Mouse (Mus musculus) adrenal gland, postnatal 14 days (tissue): ENCODE measurements at regions not wholly inside any gene's neighbourhood (a gene's known extent, or its start where the extent isn't known, plus 50 kb on each side); places are given as distances from the start of the nearest gene placed in this dataset.

ENCODE experiments used
- DNase-seq: peaks from one replicate; pipeline ENCODE4 v3.0.0; 2021; ENCODE audit warnings: mixed read lengths

DNA sequence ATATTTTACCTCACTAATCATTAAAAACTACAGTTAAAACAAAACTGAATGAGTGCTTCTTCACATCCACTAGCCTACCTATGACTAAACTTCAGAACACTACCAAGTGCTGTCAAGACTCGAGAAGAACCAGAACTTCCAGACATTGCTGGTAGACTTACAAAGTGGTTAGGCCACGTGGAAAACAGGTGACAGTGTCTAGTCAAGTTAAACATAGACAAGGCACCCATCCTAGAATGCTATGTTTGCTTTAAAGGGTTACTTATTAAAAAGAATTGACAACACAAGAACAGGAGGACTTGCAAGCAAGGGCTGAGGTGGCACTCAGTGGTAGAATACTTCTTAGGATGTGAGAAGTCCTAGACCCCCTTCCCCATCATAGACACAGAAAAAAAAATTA is 330.9 kb upstream of the Mmadhc start:
- no peak for DNase-seq

DNA sequence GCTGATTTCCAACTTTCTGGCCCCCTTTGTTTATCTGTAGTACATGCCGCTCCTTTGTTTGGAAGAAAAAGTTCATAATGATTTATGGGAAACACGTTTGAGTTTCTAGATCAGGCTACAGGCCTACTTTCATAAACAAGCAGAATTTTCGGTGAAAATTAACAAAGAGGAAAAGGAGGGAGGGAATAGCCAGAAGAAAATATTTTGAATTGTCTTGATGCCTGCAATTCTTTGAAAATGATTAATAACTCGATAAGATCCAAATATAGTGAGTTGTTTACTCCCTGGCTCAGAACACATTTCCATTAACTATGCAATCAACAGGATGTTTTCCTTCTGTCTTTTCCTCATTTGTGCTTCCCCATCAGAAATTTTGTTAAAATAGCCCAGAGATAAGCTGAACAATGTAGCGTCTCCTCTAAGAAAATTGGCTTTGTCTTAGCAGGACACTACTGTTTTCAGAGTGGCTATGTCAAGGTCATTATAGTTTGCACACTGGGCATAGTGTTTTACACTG is 328.7 kb upstream of the Mmadhc start:
- no peak for DNase-seq

DNA sequence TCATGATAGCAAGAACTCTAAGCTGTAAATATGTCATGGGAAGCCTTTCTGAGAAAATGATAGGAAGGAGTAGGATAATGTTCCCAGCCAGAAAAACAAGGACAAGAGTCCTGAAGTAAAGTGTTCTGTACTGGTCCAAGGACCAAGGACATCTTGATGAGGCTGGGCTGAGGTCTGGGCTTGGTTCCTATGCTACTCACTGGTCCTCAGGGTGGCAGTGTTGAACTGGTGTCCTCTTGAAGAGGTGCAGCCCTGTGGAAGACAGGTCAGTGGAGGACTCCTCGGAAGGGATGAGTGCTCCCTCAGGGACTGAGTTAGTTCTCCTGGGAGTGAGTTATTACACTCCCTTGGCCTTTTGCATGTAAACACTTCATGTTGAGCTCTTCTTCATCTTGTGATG is 312.5 kb upstream of the Mmadhc start:
- peak; percentile 60 for DNase-seq

DNA sequence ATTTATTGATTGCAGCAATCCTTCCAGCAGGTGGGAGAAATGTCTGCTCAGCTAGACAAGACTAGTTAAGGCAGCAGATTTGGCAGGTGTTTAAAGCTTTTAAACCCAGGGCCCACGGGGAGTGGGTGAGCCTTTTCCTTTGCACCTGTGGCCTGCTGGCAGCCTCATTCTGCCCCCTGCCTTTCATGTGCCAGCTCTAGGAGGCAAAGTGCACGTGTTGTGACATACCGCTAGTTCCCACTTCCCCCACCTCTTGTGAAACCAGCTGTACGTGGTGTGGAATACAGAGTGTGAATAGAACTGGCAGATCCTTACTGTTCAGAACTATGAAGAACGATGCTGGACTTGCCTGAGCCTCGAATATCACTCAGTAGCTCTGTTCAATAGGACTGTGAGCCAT is 292.6 kb upstream of the Mmadhc start:
- DNase-seq: no peak

DNA sequence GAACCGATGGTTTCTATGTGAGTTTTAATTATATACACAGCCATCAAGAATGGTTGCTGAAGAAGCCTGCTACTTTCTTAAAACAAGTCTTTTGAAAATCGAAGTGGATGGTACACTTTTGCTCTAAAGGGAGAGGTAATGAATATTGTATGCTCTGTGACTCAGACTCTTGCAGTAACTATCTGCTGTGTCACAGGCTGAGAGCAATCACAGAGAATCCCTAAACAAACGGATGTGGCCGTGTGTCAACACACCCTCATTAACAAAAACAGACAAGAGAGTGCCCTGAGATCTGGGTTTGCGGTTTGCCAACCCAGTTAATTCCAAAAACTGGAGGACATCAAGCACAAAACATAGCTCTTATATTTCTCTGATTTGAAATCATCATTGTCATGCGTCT is 292.1 kb upstream of the Mmadhc start:
- no peak for DNase-seq

DNA sequence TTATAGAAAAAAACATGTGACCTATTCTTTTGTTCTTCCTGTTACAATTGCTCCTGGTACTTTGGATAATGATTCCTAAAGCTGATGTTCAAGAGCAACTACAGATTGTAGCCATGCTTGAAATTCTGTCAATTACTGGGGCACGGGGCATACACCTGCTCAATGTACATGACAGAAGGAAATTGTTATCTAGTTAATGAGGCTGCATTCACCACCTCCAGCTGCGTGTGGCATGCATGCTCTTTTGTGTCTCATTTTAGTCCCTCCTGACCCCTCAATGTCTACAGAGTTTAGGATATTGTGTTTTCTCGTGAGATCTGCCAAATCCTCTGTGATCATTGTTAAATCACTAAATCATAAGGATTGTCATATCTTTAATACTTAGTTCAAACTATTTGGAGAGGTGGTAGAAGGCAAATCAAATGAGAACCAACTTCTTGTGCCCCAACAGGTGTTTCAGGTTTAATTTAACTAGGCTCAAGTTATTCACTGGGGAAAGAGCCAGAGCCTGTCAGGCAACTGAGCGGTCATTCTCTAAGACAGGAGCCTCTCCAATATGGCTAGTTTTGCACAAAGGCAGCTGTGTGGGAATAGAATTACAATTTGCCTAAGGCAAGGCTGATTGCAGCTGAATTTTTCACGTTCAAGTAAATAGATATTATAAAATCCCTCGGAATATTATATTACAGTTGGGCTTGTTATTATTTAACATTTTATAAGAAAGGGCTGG is 289.9 kb upstream of the Mmadhc start:
- no peak for DNase-seq

DNA sequence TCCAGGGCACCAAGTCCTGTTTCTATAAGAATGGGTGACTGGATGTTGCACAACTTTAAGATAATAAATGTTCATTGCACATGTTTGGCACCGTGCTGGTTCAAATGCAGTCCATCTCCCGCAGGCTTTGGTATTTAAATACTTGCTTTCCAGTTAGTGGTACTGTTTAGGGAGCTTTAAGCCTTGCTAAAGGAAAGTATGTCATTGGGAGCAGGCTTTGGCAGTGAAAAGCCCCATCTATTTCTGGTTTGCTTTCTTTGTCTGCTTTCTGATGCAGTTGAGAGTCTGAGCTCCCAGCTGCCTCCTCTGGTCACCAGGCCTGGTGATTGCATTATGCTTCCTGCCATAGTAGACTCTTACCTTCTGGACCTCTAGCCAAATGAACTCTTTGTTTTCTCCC is 283.0 kb upstream of the Mmadhc start:
- no peak for DNase-seq

DNA sequence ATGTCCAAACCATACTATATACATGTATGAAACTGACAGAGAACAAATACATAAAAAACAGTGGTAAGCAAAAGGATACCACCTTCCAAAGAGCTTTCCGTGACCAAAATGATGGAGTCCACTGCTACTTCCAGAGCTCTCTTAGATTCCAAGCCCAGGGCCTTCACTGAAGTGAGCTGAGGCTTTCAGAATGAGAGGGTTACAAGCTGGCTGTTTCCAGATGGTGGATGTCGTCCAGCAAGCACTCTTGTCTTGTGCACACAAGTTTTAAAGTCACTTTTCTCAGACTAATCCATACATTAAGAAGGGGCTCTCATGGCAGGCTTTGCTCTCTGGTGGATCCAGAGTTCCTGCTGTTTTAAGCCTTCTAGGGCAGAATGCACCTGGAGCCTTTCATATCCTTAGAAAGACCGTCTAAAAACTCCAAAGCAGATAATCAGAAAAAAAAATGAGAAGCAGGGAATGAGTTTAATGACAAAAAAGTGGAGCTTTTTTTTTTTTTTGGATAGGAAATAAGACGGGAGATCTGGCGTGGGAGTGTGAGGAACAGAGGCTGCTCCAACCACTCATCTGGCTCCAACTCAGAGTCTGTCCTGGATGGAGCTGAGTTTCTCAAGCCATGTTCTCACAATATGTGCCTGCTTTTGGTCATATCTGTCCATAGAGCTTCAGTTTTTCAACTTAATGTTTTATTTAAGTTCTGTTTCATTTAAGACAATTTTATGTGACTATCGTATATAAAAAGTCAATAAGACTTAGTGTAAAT is 281.9 kb upstream of the Mmadhc start:
- no peak for DNase-seq

DNA sequence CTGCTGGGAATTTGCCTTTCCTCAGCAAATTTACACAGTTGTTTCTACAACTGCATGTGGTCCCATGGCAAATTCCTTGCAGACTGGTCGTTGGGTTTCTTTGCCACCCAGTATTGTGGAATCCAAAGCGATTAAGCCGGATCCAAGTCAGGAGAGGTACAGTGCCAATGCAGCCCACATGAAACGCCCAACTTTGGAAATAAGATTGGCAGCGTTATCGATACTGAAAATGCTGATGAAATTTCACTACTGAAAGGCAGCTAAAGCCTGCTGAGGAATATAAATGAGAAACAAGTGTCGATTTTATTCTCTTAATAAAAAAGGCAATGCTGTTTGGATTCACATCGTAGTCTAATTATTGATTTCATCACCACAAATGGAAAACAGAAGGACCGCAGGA is 281.1 kb upstream of the Mmadhc start:
- no peak for DNase-seq

DNA sequence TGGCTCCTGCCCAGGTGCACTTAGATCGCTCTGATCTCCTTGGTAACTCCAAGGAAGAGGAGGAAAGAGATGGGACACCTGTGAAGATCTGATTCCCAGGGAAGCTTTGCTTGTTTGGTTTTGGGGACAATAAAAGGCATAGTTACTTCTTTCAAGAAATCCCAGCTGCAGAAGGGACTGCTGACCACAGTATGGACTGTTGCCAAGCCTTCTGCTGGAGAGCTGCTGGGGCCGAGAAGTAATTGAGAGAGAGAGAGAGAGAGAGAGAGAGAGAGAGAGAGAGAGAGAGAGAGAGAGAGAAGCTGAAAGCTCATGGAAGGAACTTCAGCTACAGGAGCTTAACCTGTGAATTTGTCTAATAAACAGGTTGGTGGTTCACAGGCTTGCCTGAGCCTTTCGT is 276.9 kb upstream of the Mmadhc start:
- DNase-seq: no peak

DNA sequence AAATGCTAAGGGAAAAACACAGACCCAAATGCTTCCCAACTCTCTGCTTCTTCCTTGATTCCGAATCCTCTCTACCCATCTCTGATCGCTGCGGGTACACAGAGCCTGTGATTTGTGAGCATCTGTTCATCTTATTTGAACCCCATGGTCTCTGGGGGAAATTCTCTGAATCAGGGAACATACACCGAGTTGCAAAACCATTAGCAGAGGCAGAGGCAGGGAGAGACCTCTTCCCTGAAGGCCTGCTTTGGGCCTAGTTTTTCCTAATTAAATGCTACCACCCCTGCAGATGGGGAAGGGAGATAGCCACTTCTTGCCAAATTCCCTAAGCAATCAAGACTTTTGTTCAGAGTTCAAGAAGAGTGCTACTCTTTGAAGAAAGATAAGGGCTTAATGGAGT is 274.4 kb upstream of the Mmadhc start:
- DNase-seq: no peak

DNA sequence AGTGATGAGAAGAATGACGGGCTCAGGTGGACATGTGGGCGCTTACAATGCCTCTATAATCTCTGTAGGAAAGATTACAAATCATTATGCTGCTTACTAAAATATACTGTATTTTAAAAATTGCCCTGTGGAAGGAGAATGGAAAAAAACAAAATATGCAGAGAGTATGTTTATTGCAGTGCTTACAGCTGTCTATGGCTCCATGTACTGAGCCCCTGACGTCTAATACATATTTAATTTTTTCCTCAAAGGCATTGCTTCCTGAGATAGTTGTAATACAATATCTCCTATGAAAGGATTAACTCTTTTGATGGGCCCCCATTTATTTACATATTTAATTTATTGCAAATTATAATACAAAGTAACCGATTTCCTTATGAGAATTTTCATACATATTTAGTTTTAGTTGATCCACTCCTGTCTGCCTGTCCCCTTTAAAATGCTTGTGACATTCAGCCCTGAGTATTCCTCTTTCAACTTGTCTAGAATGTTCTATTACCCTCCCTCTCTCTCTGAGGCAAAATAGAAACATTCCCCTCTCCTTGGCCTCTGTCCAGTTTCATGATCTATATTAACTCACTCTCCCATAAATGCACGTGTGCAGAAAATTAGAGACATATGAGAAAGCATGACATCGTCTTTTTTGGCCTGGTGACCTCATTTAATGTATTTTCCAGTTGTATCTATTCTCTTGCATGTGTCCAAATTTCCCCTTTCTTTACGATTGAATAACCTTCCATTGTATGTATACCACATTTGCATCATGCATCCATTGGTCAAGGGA is 273.1 kb upstream of the Mmadhc start:
- DNase-seq: no peak

DNA sequence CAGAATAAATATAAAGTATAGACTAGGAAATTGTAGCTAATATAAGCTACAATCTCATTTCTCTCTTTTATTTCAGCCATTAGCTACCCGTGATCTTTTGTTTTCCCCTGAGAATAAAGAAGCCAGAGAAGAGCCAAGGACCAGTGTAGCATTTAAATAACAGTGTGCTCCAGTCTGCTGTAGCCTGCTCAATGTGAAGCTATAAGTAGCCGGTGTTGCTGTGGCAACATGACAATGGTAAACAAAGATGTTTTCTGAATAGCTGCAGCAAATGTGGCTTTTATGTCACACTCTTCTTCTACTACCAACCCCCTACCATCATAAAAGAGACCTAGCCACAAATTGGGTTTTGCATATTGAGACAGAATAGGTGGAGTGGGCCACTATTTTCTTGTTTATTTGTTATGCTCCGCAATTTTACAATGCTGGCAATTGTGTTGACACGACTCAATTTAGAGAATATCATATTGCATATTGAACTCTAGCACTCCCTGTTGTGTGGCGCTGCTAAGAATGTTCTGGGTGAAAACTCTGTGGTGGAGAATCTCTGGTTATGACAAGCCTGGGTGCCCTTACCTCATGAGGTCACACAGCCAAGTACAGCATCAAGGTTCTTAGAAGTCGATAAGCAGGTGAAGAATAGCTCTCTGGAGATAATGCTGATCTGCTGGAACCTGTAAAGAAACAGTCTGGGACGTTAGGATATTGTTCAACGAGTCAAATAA is 272.3 kb upstream of the Mmadhc start:
- DNase-seq: no peak

DNA sequence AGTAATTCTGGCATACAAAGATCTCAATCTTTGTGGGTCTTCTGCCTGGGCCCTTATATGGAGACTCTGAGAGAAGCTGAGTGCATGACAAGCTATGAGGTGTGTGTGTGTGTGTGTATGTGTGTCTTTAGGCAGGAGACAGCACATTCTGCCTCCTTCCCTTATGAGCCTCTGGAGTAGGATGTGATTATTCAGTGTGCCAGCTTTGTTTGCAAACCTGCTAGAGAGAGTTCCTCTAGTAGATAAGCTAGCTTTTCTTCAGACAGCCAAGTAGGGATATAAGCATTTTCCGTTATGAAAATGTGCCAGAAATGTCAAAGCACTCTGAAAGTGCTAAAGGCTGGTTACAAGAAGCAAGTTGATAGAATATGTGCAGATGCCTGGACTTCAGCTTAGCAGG is 270.9 kb upstream of the Mmadhc start:
- no peak for DNase-seq

DNA sequence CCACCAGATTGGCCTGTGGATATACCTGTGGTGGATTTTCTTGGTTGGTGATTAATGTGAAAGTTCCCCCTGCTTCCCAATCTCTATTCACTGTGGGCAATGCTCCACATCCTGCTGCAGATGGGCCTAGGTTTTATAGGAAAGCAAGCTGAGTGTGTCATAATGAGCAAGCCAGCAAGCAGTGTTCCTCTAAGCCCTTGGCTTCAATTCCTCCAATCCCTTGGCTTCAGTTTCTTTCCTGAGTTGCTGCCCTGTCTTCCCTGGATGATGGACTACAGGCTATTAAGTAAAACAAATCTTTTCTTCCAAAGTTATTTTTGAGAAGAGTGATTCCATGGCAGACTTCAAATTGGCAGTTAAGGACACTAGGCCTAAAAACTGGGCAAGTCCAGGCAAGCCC is 257.4 kb upstream of the Mmadhc start:
- DNase-seq: no peak

DNA sequence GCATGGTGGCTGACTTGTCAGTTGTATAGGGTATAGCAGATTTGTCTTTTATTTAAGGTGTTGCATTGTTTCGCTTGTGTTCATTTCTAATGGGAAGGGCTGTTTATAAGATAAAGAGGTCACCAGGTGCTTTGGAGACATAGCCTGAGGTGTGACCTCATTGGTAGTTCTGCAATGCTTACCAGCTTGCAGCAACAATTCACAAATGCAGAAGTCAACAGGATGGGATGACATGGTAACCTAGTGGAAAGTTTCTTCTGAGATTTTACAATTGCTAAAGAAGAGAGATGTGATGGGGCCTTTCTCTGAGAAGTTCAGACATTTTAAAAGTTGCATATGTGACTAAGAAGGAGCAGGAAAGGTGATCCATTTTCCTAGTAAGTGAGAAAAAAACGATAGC is 255.8 kb upstream of the Mmadhc start:
- DNase-seq: no peak

DNA sequence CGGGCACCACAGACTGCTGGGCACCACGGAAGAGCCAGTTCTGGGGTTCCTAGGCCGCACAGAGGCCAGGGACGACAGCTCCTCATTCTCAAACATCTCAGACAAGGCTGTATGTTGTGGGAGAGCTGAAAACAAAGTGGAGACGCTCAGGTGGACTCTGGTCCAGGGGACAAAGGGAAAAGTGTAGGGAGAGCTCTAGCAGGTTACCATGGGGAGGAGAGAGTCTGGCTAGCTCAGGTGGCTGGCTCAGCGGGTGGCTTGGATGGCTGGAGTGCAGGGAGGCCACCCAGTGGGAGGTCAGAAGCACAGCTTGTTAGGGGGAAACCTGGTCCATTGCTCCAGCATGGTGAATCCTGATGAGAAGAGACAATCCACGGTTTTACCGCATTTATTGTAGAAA is 253.3 kb upstream of the Mmadhc start:
- no peak for DNase-seq

DNA sequence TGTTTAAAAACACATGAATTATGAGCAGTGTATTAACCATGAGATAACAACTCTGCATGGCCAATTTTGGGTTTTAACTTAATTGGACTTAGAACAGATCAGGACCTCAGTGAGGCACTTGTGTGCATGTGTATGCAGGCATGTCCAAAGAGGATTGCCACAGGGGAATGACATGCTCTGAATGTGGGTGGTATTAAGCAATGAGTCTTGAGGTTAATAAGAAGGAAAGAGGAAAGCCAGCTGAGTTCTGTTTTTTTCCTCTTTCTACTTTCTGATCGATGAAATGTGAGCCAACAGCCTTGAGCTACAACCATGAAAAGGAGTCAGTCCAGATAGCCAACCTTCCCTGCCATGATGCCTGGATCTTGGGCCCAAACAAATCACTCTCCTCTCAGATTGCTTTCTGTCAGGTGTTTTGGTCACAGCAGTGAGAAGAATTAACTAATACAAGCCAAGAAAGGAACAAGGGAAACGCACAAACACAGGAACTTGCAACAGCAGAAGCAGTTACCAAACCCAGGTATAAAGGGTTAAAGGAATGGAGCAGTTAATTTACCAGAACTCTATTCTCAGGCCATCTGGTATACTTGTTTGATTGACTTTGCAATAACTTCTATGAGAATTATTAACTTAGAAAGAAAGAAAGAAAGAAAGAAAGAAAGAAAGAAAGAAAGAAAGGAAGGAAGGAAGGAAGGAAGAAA is 243.3 kb upstream of the Mmadhc start:
- no peak for DNase-seq

DNA sequence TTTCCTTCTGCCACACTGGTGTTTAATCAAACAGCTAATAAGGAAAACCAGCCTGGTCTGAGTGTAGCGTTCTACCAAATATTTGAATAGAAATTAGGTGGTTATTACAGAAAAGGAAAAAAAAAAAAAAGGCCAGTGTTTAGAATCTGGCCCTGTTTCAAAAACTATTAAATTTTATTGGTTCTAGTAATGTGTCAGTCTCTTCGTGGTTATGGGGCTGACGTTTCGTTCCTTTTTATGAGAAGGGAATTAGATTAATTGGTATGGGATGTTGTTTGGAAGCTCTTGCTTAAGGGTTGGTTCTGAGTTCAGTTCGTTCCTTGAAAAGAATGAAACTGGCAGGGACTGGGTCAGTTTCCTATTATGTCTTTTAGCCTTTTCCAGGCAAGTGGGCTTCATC is 241.5 kb upstream of the Mmadhc start:
- DNase-seq: no peak

DNA sequence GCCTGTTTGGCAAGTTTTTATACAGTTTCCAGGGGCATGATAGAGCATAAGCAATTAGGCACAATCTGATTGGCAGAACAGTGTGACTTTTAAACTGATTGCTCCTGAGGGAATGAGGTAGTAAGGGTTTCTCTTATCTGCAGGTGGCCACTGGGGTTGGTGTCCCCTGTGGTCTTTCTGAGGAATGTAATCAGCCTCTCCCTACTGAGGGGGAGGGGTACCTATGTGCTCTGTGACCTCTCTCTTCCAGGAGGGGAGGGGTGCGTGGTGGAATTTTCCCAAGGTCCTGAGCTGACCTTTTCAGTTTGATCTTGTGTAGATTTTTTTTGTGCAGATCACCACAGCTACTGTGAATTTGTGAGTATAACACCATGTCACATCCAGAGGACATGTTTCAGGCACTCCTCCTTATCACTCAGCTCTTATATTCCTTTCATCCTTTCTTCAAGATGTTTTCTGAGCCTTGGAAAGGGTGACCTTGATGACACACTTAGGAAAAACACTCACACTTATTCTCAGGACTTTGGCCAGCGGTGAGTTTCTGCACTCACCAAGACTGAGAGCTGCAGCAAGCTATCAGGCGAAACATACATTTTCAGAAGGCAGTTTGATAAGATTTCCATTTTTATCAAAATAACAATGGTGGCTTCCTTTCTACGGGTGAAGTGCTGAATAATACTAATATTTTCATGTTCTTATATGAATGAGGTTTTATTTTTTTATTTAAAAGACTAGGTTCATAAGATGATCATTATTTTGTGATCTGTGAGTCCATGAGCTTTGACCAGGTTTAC is 238.7 kb upstream of the Mmadhc start:
- DNase-seq: no peak

DNA sequence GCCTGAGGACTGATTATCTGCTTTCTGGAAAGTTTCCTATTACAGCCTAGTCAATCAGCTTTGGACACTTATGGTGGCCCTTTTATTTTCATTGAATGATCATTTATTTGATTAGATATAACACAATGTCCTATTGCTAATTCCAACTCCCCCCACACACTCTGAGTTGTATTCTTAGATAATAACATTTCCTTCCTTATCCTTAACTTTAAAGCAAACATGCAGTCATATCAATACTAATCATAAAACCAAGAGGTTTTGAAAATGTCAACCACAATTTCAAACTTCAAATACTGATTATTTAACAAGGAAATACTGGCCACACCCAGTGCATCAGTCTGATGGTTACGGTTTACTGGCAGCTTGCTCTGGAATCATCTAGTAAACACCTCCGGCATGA is 237.1 kb upstream of the Mmadhc start:
- no peak for DNase-seq
